Mouse (Mus musculus) E14TG2a.4 (cell line): Measurements from ENCODE around the gene Ap2b1.

Experiments used
- CTCF ChIP-seq: conservative IDR thresholded peaks from 2 replicates; pipeline ENCODE4 v1.5.1; 2014; ENCODE audit warnings: low read length
- NANOG ChIP-seq: IDR thresholded peaks from 2 replicates; pipeline ENCODE4 v1.6.1; 2014; ENCODE audit warnings: borderline replicate concordance, low read length, mixed read lengths

DNA sequence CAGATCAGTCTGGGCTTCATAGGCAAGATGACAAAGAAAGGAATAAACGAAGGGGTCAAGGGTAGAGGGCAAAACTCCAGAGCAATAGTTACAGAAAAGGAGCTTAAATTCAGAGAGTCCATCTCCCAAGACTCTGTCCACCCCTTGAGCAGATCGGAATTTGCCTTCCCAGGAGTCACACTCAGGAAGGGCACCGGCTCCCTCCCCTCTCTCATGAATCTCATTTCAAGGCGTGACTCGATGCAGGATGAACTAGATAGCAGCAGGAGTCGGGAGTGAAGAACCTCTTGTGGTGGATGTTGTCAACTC, 28.0 kb upstream of the Ap2b1 start:
- TF ChIP-seq CTCF (no peak), NANOG (no peak)
